Mouse (Mus musculus): ENCODE results near the gene Psma6. TPM values are rescaled to one million over a fixed set of nuclear protein-coding genes. Genes with fewer than 3 reads are reported as not detected.
"Not testable (repeated sequence)": the region's sequence is repeated elsewhere in the genome, so short reads cannot be mapped to it uniquely, and the experiment has no call there.

The Psma6 gene
- polyA plus RNA-seq, 1 experiment from 2014 or later = 446 TPM

DNA sequence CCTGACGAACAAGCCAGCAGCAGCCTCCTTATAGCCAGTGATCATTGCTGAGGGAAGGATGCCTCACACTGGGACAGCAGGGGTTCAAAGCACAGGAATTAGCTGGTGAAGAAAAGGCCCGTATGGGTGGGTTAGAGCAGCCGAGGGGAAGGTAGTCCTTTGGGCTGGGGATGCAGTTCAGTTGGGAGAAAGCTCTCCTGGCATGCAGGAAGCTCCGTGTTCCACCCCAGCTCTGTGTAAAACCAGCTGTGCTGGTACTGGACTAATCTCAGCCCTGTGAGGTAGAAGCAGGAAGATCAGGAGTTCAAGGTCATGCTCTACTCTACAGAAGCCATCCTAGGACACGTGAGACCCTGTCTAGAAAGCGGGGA is 6.4 kb upstream of the Psma6 start:
- Histone ChIP-seq H3K4me2 (no peak overlapping the region), H3K27ac (replicated peaks) (no peak overlapping the region), H3K4me3 (no peak overlapping the region), H3K9ac (no peak overlapping the region), H3K4me1 (replicated peaks) (no peaks in the 10 kb centered on the region), H3K27me3 (no peaks in the 10 kb centered on the region), H3K36me3 (peaks cover 15% of the 10 kb centered on the region), H3K9me3 (no peaks in the 10 kb centered on the region)
- no peak for ATAC-seq (ENCODE audit: low read depth)
- 71% methylated on average over 6 of the region's 6 CpGs for WGBS

DNA sequence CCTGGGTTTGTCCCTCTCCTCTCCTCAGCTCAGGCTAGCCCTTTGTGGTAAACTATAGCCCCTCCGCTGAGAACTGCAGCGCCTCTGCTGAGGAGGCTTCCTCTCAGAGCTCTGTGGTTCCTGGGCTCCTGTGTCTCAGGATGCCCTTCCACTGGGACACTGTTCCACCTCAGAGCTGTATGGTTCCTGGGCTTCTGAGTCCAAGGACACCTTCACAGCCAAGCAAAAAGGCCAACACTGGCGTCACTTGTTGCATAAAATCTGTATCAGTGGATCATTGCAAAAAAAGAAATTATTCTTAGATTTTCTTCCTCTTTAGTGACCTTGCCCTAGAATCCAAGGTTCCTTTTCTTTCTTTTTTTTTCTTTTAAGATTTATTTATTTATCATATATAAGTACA is 804 bp downstream of the Psma6 start:
- WGBS = 89% methylated on average over 3 of the region's 3 CpGs
- Histone ChIP-seq H3K9ac (no peak overlapping the region), H3K36me3 (peaks cover 8% of the 10 kb centered on the region; the same call in 1 of the 2 replicates), H3K27me3 (no peaks in the 10 kb centered on the region), H3K9me3 (no peaks in the 10 kb centered on the region), H3K4me1 (replicated peaks) (0 out of 2 replicates have a peak, but pooled peaks cover 6% of the 10 kb centered on the region), H3K4me3 (no peak overlapping the region), H3K4me2 (no peak overlapping the region), H3K27ac (replicated peaks) (no peak overlapping the region)
- ATAC-seq (ENCODE audit: low read depth) = no peak

DNA sequence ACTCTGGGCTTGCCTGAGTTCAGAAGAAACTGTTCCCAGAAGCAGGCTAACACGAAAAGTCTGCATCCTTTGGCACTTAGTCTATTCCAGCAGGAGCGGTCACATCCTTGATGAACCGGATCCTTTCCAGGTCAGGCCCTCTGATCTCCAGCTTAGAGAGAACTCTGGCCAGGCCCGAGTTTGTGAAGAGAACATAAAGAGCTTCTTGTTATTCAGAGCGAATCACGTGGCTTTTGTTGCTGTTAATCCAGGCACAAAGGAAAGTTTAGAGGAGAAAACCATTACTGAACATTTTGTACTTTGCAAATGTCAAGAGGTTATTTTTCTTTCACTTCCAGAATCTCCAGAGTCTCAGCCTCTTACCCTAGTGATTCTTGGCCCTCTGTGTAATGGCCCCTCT is 1.9 kb downstream of the Psma6 start:
- ATAC-seq (ENCODE audit: low read depth) = no peak
- peaks cover 6% of the 10 kb centered on the region; the same call in 1 of the 2 replicates for H3K36me3 ChIP-seq
- no peak overlapping the region for H3K4me2 ChIP-seq
- no peaks in the 10 kb centered on the region for H3K9me3 ChIP-seq
- no peak overlapping the region for H3K4me3 ChIP-seq
- no peaks in the 10 kb centered on the region for H3K27me3 ChIP-seq
- H3K27ac ChIP-seq (replicated peaks) = no peak overlapping the region
- 37% methylated on average over 6 of the region's 6 CpGs for WGBS
- no peak overlapping the region for H3K9ac ChIP-seq
- 0 out of 2 replicates have a peak, but pooled peaks cover 6% of the 10 kb centered on the region for H3K4me1 ChIP-seq (replicated peaks)

DNA sequence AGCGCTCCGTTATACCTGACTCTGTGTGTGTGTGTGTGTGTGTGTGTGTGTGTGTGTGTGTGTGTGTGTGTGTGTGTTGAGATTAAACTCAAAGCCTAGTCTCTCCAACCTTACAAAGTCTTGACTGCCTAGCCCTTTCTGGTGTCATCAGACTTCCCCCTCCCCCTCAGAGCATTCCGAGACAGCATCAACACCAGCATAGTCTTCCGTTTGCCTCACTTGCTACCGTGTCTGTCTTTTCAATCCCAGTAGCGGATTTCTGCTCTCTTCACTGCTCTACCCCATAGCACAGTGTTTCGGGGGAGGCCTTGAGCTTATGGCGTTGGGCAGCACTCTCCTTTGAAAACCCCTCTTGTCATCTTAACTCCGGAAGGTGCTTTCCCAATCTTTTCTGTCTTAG is 2.4 kb downstream of the Psma6 start:
- Histone ChIP-seq H3K9ac (no peak overlapping the region), H3K4me3 (no peak overlapping the region), H3K27ac (replicated peaks) (no peak overlapping the region), H3K4me1 (replicated peaks) (0 out of 2 replicates have a peak, but pooled peaks cover 6% of the 10 kb centered on the region), H3K9me3 (no peaks in the 10 kb centered on the region), H3K36me3 (peaks cover 6% of the 10 kb centered on the region; the same call in 1 of the 2 replicates), H3K27me3 (no peaks in the 10 kb centered on the region), H3K4me2 (no peak overlapping the region)
- WGBS = 76% methylated on average over 9 of the region's 9 CpGs
- no peak for ATAC-seq (ENCODE audit: low read depth)

DNA sequence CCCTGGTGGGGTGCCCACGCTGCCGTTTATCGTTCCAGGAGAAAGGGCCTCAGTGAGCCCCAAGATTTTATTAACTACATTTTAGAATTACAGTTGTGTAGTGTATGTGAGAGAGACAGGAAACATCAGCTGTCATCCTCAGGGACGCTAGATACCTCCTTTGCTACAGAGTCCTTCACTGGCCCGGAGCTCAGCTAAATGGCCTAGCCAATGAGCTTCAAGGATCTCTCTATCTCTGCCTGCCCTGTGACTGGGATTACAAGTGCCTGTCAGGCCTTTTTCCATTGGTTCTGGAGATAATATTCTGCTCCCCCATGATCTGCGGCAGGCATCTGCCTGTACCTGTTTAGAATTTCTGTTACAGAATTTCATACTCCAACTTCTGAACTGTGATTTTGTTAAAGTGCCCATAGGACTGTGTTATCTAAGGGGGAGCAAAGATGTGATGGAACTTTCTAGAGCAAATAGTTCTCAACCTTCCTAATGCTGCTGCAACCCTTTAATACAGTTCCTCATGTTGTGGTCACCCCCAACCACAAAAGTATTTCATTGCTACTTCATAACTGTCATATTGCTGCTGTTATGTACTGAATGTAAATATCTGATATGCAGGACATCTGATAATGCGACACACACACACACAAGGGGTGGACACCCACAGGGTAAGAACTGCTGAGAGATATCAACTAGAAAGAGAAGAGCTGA is 3.2 kb downstream of the Psma6 start:
- Histone ChIP-seq H3K4me2 (no peak overlapping the region), H3K27me3 (no peaks in the 10 kb centered on the region), H3K27ac (replicated peaks) (no peak overlapping the region), H3K36me3 (peaks cover under 1% of the 10 kb centered on the region; the same call in 1 of the 2 replicates), H3K9me3 (no peaks in the 10 kb centered on the region), H3K9ac (no peak overlapping the region), H3K4me1 (replicated peaks) (0 out of 2 replicates have a peak, but pooled peaks cover 6% of the 10 kb centered on the region), H3K4me3 (no peak overlapping the region)
- no peak for ATAC-seq (ENCODE audit: low read depth)
- WGBS = 82% methylated on average over 7 of the region's 7 CpGs

DNA sequence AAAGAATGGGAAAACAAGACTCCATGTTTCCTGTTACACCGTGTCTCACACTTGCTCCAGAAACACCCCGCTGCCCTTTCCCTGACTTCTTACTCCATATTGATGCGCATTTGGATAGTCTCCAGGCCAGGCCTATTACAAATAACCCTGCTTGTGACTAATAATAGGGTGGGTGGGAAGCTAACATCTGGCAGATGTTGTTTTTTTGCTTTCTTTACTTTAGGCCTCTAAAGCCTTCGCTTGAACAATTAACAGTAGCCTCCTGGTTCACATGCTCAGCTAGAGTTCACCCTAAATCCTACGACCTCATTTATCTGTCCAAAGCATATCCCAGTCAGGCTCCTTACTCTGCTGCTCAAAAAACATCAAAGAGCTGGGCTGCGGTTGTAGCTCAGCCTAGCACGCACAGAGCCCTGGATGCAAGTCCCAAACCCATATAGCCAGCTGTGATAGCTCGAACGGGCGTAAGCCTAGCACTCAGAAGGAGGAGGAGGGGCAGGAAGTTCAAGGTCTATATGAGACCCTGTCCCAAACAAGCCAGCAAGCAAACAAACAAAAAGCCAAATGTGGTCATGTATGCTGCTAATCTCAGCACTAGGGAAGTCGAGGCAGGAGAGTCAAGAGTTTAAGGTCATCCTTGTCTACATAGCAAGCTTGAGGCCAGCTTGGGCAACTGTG is 3.9 kb downstream of the Psma6 start:
- Histone ChIP-seq H3K4me3 (no peak overlapping the region), H3K27ac (replicated peaks) (no peak overlapping the region), H3K27me3 (no peaks in the 10 kb centered on the region), H3K36me3 (no peaks in the 10 kb centered on the region), H3K9me3 (no peaks in the 10 kb centered on the region), H3K4me2 (no peak overlapping the region), H3K9ac (no peak overlapping the region), H3K4me1 (replicated peaks) (0 out of 2 replicates have a peak, but pooled peaks cover 6% of the 10 kb centered on the region)
- no peak for ATAC-seq (ENCODE audit: low read depth)
- WGBS = 59% methylated on average over 11 of the region's 11 CpGs

- no peak for ATAC-seq (ENCODE audit: low read depth)
- Histone ChIP-seq H3K27me3 (no peaks in the 10 kb centered on the region), H3K4me3 (no peak overlapping the region), H3K4me1 (replicated peaks) (0 out of 2 replicates have a peak, but pooled peaks cover 6% of the 10 kb centered on the region), H3K4me2 (no peak overlapping the region), H3K27ac (replicated peaks) (no peak overlapping the region), H3K9ac (no peak overlapping the region), H3K36me3 (no peaks in the 10 kb centered on the region), H3K9me3 (no peaks in the 10 kb centered on the region)
- WGBS = 74% methylated on average over 6 of the region's 6 CpGs
Measured at GRCm38 (mm10) chr12:55388478-55388877, 4.5 kb downstream of the Psma6 start.

GRCm38 (mm10) chr12:55389132-55390081 is 5.4 kb downstream of the Psma6 start:
- Histone ChIP-seq H3K4me2 (no peak overlapping the region), H3K27me3 (no peaks in the 10 kb centered on the region), H3K9ac (no peak overlapping the region), H3K4me1 (replicated peaks) (0 out of 2 replicates have a peak, but pooled peaks cover 6% of the 10 kb centered on the region), H3K4me3 (no peak overlapping the region), H3K9me3 (no peaks in the 10 kb centered on the region), H3K36me3 (no peaks in the 10 kb centered on the region), H3K27ac (replicated peaks) (no peak overlapping the region)
- 79% methylated on average over 17 of the region's 17 CpGs for WGBS
- no peak for ATAC-seq (ENCODE audit: low read depth)

DNA sequence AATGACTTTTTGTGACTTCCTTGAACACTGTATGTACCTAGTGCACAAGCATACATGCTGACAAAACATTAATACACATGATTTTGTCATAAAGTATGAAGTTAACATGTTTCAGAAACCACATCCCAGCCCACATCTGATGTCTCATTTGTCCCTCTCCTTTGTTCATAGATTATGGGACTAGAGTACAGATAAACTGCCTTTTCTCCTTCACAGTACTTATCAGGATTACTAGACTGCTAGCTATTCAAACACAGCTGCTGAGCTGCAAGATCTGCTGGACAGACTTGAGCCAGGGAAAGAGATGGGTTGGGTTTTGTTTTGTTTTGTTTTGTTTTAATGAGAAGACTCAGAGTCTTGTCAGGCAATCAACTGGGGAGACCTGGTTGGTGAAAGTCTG is 8.1 kb downstream of the Psma6 start:
- Histone ChIP-seq H3K4me2 (no peak overlapping the region), H3K9ac (no peak overlapping the region), H3K4me3 (no peak overlapping the region), H3K9me3 (no peaks in the 10 kb centered on the region), H3K27ac (replicated peaks) (no peak overlapping the region), H3K4me1 (replicated peaks) (0 out of 2 replicates have a peak, but pooled peaks cover 6% of the 10 kb centered on the region), H3K36me3 (no peaks in the 10 kb centered on the region), H3K27me3 (no peaks in the 10 kb centered on the region)
- ATAC-seq (ENCODE audit: low read depth) = no peak

DNA sequence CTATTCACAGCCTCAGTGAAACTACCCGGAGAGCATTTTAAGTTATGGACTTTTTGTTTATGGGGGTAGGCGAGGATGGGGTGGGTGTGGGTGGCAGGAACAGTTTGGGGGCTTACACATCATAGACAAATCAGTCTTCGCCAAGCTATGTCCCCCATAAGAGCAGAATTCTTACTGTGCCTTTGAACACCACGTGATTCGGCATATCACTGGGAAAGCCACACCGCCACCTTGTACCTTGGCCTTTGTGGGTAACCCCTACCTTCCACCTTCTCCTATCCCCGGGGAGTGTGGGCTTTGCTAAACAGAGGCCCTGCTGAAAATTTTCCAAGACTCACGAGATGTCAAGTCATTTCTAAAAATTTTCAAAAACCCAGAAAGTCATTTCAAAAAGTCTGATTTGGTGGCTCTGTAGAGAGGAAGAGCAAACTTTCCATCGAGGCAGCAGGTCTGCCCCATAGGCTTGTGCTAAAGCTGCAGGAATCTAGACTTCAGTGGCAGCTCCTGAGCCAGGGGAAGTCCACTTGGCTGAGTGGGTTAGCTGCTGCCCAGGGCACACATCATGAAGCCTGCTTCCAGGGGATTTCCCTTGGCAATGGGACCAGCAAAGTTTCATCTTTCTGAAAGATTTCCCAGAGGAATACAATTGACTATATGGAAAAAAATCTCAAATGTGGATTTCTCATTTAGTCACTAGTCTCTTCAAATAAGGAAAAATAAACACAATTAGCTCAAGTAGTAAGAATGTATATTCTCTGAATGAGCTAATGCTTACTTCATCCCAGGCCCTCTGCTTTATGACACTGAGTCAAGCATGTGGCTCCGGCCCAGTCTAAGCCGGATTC is 8.9 kb downstream of the Psma6 start:
- WGBS = 88% methylated on average over 11 of the region's 11 CpGs
- Histone ChIP-seq H3K27ac (replicated peaks) (no peak overlapping the region), H3K9ac (no peak overlapping the region), H3K4me3 (no peak overlapping the region), H3K27me3 (no peaks in the 10 kb centered on the region), H3K4me2 (no peak overlapping the region), H3K4me1 (replicated peaks) (peaks cover 10% of the 10 kb centered on the region), H3K9me3 (no peaks in the 10 kb centered on the region), H3K36me3 (no peaks in the 10 kb centered on the region)
- no peak for ATAC-seq (ENCODE audit: low read depth)

- H3K4me1 ChIP-seq (replicated peaks) = peaks cover 23% of the 10 kb centered on the region
- not testable (repeated sequence) for H3K27ac ChIP-seq (replicated peaks); H3K9ac ChIP-seq; H3K9me3 ChIP-seq; H3K4me2 ChIP-seq; H3K36me3 ChIP-seq; H3K4me3 ChIP-seq; ATAC-seq (ENCODE audit: low read depth); H3K27me3 ChIP-seq
- 95% methylated on average over 14 of the region's 14 CpGs for WGBS
Measured at GRCm38 (mm10) chr12:55395601-55396000, 11.6 kb downstream of the Psma6 start.
